Mouse (Mus musculus): ENCODE data around the gene Cage1.

The Cage1 gene

DNA sequence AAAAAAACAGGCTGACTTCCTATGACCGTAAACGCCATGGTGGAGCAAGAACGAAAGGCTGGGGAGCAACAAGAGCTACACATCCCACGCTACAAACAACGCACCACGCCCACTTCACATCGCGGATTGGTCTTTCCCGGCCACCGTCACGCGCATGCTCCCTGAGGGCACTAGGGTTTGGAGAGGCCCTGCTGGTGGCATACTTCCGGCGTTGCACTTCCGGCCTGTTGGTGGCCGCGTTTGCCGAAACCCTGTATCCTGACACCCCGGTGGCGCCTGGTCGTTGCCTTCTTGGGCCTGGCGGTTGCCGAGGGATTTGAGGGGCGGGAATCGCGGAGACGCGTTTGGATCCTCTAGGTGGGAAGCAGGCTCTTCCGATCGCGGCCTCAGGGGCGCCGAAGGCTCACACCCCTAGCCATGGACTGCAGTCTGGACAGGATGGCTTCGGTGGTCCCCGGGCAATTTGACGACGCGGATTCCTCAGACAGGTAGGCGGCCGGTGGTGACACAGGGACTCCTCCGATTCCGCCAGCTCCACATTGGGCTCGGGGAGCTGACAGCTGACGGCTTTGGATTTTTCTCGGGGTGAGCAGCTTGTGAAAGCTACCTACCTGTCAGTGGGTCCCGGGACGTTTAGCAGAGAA lies at the start of gene Cage1:
Cage1 (minus strand) TSS at position 26 of the 644 bp plus-strand sequence.
- peak; percentile 99 for ATAC-seq (ENCODE audit: low TSS enrichment)

DNA sequence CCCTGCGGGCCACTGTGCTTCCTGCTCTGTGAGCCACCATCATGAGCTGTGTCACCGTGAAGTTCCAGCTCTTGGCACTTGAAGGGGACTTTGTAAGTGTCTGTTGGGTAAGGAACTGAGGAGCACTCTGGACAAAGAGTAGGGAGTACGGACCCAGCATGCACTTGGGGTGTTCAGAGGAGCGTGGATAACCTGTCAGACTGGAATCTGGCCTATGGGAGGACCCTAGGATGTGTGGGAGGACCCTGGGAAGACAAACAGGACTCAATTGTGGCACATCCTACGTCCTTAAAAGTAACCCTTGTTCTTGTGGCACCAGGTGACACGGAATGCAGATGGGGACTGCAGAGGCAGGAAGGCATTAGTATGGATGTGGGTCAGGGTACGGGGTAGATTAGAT lies 44.3 kb upstream of the Cage1 start:
- no peak for ATAC-seq (ENCODE audit: low TSS enrichment)

DNA sequence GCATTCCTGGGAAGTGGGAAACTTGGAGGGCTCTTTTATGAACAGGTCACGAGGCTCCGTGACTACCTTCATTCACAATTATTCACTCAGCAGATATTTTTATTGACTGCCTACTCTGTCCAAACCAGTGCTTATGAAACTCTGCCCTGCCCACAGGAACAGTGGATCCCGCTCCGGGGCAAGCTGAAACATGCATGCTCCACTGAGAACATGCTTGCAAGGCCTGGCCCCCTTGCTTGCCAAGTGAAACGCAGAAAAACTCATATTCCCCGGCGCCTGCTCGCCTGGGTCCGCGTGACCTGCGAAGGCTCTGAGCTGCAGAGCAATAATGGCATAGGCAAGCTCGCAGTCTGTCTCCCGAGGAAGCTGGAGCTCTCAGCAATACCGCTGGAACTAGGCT lies 43.9 kb upstream of the Cage1 start:
- ATAC-seq (ENCODE audit: low TSS enrichment): no peak

DNA sequence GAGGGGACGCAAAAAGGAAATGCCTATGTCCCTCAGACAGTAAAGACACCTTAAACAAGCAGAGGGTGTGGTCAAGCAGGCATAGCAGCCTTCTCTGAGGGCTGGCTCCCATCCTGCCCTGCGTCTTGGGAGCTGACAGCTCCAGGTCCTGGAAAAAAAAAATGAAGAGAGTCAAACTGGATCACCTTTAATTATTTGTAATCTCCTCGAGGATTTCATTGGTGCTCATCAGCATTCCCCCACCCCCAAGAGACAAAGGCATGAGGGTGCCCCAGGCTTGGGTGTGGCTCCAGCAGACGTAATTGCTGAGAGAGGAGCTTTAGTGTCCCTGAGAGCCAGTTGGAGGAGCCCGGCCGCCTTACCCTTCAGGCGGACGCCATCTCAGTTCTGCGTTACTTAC lies 43.1 kb upstream of the Cage1 start:
- no peak for ATAC-seq (ENCODE audit: low TSS enrichment)

DNA sequence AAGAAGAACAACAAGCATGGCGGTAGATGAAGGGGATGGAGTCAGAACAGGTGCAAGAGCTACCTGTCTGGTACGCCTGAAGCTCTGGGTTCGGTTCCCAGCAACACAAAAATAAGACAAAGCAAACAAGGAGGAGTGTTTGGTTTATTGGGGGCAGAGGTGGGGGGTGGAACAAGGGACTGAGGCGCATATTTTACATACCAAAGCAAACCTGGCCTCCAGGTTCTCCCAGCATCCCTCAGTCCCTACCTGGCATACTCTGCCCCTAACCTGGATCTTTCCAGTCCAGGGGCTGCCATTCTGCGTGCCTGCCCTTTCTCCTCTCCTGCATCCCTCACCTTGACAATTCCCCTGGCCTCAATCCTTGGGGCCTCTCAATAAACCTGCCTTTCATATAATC lies 42.5 kb upstream of the Cage1 start:
- ATAC-seq (ENCODE audit: low TSS enrichment): no peak

DNA sequence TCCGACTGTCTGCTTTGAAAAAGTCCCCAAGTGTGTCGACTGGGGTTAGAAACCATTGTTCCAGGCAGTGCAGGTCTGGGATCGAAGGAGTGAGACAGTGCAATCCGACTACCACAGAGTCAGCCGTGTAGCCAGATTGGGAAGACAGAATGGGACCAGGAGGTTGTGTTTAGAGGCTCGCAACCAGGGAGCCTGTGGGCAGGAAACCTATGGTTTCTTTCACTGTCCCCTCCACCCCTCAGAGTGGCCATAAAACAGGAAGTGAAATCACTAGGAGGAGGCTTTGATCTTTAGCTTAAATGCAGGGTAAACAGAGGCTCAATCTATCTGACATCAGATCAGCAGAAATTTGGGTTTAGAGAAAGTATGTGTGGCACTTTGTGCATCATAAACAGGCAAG lies 42.0 kb upstream of the Cage1 start:
- ATAC-seq (ENCODE audit: low TSS enrichment): no peak

DNA sequence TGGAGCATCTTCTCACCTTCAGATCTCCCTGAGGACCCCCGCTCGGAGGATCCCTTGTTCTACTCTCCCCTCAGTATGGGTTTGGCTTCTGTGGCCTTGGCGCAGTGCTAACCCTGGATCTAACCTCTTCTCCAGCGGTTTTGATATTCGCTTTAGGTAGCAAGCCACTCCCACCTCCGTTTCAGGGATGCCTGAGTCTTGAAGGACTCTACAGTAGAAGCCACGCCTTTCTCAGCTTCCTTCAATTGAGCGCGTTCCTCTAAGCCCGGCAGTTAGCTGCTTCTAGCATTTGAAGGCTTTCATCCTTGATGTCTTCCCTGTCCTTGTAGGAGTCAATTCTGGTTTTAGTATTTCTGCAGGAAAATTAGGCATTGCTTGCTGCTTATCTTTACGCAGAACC lies 40.2 kb upstream of the Cage1 start:
- ATAC-seq (ENCODE audit: low TSS enrichment): no peak

DNA sequence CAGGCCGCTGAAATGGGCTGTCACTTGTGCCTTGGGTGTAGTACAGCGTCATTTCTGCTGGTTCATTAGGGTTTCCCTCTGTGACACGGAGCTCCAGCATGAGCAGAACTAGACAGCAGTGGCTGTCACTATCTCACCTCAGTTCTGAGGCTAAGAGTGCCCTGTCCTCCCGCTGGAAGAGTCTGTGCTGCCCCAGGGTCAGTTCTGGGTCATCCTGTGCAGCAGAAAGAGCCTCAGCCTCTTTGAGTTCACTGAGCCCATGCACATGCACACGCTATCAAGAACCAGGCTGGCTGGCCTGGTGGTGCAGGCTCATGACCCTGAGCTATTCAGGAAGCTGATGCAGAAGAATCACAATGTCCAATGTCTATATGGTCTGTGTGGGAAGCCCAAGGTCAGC lies 37.5 kb upstream of the Cage1 start:
- ATAC-seq (ENCODE audit: low TSS enrichment): no peak

DNA sequence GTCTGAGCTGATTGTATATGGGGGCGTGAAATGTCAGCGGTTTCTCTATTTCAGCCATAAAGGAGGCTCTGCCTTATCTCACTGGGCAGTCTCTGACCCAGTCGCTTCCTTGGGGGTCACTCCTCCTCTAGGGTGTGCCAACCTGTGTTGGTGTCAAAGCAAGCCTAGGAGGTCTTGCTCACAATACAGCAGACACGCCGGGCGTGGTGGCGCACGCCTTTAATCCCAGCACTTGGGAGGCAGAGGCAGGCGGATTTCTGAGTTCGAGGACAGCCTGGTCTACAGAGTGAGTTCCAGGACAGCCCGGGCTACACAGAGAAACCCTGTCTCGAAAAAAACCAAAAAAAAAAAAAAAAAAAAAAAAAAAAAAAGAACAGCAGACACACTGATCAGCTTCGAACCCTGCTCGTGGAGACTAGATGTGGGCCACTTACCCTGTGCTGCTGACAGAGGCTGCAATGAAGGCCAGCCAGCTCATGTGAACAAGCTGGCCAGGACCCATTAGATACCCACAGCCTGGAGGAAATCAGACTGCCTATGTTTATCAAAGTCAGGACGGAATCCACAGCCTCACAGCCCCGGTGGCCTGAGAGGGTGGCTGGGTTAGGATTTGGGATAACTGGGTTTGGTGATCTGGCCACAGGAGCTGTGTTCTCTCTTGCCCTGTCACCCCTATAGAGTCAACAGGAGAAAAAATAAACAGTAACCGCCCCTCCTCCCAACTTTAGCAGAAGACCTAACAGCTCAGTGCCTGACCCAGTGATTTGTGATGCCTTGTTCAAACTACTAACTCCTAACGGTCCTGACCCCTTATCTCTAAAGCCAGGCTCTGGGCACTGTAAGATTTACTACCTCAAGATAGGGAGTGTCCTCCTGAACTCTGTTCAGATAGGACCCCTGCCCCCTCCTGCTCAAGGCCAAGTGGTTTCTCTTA lies 36.8 kb upstream of the Cage1 start:
- no peak for ATAC-seq (ENCODE audit: low TSS enrichment)

DNA sequence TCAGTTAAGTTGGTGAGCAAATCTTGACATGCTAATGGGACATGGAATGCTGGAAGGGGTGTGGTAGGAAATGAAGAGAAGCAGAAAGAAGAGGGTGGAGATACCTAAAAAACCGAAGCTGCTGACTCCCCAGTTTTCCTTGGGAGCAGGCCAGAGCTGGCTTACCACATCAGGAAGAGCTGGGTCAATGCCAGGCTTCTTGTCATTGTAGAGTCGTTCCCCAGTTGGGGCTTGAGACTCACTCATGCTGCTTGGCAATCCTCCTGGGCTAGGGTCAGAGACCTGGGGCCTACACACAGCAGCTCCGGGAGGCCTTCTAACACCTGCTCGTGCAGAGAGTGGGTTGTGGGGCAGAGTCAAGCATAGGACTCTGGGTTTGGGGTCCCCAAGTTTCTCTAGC lies 34.1 kb upstream of the Cage1 start:
- no peak for ATAC-seq (ENCODE audit: low TSS enrichment)

DNA sequence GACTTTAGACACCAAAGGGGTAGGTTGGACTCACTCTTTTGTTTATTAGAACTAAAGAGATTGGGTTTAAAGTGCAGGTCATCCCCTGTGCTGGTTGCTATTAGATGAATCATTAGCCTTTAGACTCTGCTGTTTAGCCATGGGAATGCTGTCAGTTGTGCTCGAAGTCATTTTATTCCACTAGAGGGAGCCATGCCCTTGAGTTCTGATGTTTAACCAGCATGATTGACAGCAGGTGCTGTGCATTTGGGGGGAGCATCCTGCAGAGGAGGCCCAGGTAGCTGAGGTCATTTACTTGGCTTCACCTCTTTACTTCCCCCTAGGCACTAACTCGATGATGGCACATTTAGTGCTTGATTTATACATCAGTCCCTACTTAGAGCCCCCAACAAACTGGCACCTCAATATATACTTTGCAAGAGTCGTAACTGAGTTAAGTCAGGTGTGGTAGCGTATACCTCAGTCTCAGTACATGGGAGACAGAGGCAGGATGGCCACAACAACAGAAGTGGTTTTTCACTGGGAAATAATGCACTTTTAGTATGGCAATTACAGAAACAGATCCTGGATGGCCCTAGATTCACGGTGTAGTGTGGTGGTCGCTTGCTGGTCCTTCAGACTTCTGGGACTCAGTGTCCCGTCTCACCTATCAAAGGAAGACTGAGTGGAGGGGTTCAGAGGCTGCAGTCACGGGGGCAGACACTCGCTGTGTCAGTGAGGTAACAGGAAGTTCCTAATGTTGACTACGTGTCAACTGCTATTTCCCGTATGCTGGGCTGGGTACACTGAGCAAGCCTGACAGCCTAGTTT lies 28.2 kb upstream of the Cage1 start:
- ATAC-seq (ENCODE audit: low TSS enrichment): peak; percentile 75

DNA sequence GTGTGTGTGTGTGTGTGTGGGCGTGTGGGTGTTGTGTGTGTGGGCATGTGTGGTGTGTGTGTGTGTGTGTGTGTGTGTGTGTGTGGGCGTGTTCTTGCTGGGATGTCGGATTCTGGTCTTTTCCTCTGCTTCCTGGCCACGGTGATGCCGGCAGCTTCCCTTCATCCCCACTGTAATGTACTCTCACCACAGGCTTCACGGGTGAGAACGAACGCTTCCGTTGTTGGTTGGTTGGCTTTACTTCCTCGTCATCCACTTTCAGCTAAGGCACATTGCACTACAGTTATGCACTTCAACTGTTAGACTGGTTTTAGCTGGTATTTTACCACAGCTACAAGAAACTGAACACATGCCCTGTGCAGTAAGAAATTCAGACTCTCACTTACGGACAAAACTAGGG lies 25.8 kb upstream of the Cage1 start:
- ATAC-seq (ENCODE audit: low TSS enrichment): peak; percentile 64

DNA sequence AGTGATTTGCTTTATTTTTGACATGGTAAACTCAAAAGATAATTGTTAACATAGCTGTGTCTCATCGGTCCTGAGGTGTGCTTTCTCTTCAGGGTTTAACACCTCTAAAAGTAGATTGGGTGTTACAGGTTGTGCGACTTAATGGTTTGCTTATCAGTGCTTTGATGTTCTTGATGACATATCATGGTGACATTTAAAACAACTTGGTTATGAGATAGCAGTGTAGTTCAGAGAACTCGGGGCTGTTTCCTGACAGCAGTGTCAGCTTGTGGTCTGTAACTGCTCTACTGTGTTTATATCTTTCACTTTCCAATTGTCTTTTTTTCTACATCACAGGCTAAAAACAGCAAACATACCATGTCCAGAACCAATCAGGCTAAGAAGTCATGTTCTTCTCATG lies 13.0 kb upstream of the Cage1 start:
- ATAC-seq (ENCODE audit: low TSS enrichment): no peak

DNA sequence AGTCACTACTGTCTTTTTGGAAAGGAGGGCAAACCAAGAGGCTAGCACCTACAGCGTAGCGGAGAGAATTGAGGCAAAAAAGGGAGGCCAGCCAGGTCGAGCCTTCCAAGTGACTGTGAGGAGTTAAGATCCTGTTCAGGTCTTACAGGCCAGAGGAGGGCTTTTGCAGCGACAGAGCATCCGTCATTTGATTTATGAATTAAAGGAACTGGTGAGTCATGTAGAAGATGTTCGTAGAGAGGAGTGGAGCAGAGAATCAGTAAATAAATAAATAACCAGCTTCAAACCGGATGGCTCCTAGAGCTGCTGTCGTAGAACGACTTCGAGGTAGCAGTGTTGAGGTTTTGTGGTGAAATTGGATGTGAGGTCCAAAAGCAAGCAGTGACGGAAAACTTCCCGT lies 942 bp upstream of the Cage1 start:
- no peak for ATAC-seq (ENCODE audit: low TSS enrichment)

DNA sequence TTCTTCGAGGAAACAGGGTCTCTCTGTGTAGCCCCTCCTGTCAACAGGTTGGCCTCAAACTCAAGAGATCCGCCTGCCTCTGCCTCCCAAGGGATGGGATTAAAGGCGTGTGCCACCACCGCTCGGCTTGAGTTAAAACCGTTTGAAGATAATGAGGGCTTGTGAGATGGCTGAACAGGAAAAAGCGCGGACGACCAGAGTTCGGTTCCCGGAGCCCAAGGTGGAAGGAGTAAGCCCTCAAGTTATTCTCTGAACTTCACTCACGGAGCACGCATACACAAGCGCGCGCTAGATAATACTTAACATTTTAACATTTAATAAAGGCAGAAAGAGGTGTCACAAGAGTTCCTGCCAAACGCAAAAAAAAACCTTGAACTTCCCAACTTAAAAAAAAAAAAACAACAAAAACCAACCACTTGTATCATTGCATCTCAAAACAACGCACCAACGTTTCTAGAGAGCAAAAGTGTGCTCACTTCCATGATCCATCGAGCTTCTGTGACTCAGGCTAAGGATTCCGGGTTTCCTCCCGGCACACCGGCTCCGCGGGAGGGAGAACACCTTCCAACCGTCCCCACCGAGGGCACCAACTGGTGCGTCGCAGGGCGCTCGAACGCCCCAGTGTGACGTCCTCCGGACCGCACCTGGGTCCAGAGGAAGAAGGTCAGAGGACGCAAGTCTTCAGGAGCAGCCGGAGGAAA lies 376 bp downstream of the Cage1 start, which contains the start of gene Riok1:
Riok1 (plus strand) TSS at position 653 of the 701 bp plus-strand sequence.
- ATAC-seq (ENCODE audit: low TSS enrichment): peak; percentile 92

DNA sequence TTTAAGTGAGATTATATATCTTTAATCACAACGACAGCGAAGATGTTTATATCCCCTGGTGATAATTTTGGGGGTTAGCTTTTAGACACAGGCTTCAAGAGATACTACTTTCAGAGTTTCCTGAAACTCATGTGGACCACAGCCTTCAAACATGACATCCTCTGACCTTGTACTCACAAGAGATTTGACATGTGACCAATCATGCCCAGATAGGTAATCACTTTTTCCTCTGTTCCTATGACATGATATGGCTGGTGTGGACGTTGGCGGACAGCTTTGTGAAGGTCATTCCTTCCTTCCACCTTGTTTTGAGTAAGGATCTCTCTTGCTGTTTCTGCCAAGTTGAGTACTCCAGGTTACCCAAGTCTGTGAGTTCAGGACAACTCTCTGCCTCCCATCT lies 8.5 kb downstream of the Cage1 start:
- no peak for ATAC-seq (ENCODE audit: low TSS enrichment)

DNA sequence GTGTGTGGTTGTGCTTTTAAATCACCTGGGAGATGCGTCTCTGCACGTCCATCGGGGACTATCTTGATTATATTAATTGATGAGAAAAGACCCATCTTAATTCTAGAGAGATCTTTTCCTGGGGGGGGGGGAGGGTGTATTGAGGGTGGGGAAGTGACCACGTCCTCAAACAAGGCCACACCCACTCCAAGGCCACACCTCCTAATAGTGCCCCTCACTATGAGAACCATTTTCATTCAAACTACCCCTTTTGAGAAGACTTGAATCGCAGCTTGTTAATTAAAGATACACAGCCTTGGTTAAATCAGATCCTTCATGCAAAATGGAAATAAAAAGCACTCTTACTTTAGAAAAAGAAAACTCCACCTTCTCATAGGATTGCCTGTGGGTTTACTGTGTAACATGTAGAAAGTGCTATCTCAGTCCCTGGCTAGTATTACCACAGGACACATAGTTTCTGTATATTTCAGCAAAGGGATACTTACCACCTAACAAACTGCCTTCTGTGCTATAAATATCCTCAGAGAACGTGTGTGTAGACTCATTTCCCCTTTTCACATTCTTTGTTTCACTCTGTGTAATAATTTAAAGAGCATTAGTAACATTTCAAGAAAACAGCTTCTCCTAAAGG lies 9.1 kb downstream of the Cage1 start:
- no peak for ATAC-seq (ENCODE audit: low TSS enrichment)

DNA sequence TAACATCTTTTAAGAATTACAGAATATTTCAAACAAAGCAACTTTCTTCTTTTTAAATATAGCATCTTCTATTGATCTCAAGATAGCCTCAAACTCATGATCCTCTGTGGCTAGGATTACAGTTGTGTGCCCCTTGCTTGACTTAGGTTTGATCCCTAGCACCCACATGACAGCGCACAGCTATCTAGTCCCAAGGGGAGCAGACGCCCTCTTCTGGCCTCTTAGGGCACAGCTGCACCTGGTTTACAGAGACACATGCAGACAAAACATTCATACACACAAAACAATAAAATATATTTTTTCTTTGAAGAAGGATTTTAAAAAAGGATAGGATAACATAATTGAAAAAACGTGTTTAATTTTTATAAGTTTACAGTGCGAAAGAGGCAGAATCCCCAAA lies 11.0 kb downstream of the Cage1 start:
- ATAC-seq (ENCODE audit: low TSS enrichment): no peak

DNA sequence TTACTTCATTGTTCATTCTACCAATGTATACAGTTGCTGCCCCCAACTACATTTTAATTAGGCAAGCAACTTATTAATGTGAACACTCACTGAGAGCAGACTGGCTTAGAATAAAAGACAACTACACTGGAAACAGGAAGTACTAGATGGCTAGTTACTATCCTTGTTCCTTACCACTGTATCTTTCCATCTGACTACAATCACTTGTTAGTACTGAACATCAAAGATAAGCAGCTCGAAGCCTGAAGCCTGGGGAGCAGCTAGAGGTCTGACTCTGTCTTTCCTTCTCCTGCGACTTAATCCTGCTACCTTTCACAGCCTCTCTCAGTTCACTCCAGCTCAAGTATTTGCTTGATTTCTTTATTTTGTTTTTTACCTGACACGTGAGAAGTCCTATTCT lies 18.1 kb downstream of the Cage1 start:
- ATAC-seq (ENCODE audit: low TSS enrichment): no peak

DNA sequence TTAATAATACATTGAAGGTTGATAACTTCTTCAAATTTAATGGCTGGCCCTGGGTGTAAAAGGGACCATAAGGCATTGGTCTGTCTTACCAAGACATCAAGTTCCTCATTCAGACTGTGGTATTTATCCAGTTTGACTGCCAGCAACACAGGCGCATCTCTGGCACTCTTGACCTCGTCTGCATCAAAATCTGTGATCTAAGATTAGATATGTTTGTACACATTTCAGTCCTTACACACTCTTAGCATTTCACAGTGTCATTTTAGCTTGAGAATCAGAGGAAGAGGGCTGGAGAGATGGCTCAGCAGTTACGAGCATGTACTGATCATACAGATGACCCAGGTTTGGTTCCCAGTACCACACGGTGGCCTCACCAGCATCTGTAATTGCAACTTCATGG lies 21.3 kb downstream of the Cage1 start:
- ATAC-seq (ENCODE audit: low TSS enrichment): no peak

DNA sequence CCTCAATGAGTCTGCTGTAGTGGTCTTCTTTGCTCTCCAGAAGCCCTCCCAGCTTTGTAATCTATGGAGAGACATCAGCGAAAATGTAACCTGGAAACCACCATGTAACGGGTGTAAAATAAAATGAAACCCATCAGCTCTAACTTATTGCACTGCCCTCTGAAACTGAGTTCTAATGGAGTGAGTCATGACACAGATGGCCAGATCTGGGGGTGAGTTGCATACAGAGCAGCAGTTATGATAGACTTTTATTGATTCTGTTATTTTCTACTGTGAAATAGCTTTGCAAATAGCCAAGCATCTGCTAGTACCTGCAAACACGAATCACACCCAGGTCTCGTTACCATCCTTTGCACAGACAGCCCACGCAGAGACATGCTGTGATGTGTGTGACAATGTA lies 24.4 kb downstream of the Cage1 start:
- no peak for ATAC-seq (ENCODE audit: low TSS enrichment)

All from frontal cortex, adult (tissue).